Mouse (Mus musculus) thymus, postnatal 10 days (tissue): ENCODE results near the gene Arhgap44.

Source experiments
- DNase-seq, 2 experiments: peaks; one replicate each; pipeline ENCODE4 v3.0.0; 2021; ENCODE audit warnings: low spot score in 2 of 2

The Arhgap44 gene

DNA sequence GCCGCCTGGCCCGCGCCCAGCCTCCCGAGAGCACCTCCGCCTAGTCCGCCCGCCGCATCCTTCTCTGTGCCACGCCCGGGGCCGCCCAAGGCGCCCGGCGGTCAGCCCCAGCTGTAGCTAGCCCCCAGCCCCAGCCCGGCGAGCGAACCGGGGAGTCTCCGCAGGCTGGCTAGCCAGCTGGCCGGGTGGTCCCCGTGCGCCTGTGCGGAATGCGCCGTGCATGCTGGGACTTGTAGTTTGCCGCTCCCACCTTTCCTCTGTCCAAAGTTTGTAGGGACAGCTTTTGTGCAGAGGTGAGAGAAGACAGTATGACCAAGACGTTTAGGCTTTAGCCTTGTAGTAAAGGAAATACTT is at the start of gene Arhgap44:
Gene Arhgap44 (minus strand): TSS at position 195 of the 354 bp plus-strand sequence.
- no peak for DNase-seq

DNA sequence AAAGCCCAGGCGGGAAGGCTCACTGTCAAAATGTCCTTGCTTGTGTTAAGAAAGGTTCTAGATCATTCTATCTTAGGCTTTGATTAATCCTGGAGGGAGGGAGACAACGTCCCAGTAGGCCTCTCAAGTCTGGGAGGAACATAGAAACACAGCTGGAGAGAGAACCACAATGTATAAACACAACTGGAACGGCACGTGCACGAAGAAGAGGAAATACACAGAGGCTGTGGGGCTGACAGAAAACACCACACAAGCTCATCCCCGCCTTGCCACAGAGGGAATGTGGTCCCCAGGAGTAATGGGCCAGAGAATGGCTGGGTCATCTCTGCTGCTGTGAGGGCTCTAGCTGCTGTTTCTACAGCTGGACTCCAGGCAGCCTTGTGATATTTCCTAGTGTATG is 48.9 kb upstream of the Arhgap44 start:
- DNase-seq: no peak

DNA sequence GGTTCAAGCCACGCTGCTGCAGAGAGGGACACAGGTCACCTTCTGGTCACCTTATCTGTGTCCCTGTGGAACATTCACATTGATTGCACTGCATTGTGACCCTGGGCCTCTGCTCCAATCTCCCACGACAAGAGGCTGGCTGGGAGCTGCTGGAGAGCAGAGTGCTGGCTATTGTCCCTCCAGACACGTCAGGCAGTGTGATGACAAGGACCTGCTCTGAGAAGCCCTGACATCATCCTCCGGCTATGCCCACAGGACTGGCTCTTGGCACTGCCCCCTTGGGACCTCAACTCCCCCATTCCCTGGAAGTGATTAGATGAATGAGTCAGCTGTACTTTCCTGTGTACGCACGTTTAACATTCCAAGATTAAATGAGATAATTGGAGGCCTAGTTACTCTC is 46.7 kb upstream of the Arhgap44 start:
- DNase-seq: no peak

DNA sequence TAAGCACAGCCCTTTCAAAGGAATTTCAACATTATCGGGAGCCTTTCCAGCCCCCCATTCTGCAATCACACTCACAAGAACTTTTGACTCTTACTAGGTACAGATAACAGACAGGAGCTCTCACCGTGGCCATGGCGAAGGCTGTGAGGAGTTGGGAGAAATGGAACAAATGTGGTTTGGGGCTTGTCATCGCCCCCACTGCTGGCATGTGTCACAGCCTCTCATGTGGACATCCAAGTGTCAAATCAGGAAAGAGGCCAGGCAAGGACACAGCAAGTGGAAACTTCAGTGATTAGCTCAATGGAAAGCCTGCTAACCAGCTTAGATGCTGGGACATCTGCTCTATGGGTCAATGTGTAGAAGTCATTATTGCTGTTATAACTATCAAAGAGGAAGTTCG is 42.5 kb upstream of the Arhgap44 start:
- DNase-seq: no peak

DNA sequence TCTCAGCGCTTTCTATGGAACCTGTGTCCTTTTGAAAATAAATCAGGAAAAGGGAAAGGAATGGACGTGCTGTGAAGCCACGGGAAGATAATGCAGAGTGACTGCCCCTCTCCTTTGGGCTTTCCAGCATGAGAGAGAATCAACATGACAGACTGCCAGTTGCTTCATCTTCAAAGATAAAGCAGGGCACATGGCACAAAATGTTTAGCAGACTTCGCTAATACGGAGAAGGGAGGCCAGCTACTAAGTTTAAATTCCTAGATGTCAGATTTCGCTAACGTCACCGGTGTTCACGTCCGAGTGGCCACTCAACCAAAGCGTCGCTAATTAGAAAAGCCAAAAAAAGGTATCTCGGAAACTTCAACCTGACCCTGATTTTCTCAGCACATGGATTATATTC is 41.9 kb upstream of the Arhgap44 start:
- no peak for DNase-seq

DNA sequence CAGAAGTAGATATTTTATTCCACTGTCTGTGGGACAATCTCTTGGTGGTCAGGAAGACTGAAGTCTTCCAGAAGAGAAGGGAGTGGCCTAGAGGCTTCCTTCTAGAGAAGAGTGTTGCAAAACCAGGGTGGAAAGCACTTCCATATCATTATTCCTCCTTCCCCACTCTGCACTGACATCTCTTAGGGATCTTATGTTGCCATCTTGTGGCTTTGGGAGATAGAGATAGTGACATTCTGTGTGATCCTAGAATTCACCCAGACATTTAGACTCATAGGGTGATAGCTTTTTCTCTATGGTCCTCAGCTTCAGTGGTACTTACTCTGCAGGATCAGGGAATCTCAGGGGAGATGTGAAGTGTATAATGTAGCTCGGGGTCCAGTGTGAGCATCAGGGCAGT is 40.3 kb upstream of the Arhgap44 start:
- DNase-seq: no peak

DNA sequence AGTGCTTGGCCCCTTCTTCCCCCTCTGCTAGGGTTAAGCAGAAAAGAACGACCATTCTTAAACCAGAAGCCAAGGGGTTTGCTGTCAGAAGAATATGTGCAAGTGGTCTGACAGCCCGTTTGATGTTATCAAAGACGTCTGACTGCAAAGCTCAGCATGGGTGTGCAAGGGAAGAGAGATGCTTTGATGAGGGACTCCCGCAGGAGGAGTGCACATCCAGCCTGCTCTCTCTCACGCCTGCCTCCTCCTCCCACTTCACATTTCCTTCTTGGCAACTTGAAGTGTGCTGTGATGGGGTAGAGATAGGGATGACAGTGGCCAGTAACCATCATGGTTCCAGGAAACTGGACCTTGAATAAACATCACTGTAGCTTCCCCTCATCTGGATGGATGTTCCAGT is 39.5 kb upstream of the Arhgap44 start:
- DNase-seq: no peak

DNA sequence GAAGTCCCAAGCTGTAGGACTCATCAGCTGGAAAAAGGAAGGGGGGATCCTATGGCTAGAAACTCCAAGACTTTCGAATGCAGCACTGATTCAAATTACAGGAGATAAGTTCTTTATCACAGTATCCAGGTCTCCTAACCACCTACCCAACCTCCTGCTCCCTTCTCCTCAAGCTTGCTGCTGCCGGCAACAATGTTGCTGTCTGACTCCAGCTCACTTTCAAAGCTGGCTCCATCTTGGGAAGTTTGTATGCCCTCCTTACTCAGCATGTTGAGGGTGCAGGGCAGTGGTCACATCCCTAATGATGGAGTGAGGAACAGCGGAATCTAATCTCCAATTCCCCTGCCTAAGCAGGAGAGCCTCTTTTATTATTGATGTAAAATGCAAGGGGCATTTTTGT is 35.3 kb upstream of the Arhgap44 start:
- DNase-seq: no peak

DNA sequence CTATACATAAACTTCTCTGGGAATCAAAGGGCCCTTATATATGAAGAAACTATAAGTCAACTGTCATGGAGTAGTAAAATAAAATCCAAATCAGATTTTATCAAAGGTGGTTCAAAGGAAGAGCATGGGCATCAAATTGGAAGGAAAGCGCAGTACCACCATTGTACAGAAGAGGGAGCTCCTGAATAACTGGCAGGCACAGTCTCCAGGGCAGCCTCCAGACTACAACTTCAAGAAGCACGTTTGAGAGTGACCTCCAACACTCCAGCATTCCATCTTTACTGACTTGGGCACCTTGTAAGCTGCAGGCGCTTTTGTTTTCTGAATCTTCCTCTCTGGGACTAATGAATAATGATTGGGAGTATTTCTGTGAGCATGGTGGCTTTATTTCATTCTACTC is 34.5 kb upstream of the Arhgap44 start:
- DNase-seq: peak in 1 of 2 experiments; percentile 27

DNA sequence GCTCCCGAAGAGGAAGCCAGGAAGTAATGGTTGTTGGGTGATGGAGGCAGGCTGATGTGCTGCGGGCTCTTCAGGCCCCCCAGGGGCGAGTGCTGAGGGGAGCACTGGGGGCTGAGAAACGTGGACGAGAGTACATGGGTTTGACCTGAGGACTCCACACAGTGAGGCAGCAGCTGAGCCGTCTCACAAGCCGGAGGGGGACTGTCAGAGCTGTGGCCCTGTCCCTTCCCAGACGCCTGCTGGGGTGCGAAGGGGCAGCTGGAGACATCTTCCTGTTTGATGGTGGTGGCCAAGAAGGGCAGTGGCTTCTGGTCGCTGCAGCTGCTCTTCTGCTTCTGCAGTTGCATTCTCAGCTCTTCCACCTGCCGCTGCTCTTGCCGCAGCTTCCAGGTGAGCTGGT is 24.2 kb upstream of the Arhgap44 start:
- no peak for DNase-seq

DNA sequence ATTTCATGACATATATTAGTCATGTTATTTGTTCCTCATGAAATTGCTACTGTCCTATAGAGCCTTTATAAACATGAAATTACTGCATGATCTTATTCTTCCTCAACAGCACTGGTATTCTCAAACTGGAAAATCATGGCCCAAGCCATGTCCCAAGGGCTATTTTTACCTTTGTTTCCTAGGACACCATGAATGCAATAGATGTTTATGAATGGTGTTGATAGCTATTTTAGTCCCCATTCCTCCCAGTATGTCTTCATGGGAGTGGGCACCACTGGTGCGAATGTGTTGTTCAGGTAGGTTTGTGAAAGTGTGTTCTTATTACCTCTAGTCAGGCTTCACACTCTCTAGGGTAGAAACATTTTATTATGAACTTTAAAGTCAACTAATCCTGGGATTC is 22.4 kb upstream of the Arhgap44 start:
- DNase-seq: no peak

DNA sequence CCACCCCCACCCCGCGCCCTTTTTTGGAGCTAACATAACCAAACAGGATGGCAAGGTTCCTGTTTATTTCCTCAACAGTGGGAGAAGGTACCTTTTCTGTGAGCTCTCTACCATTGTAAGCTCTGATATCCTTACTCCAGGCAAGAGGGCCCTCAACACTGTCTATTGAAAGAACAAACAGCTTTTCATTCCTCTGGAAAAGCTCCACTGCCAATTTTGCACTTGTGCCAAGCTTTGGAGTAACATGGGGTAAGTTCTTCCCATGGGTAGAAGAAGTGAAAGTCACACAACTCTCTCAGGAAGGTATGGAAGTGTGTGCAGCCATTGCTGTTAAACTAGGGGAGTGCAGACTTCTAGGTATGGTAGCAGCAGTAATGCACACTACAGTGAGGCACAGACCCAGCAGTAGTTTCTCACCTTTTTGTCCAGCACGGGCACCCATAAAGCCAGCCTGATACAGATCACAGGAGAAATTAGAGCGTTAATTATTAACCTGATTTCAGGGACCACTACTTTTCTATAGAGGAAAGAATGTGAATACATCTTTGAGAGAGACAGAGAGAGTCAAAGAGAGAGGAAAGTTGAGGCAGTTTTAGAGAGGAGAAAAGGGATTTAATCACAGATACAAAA is 7.5 kb upstream of the Arhgap44 start:
- DNase-seq: no peak

DNA sequence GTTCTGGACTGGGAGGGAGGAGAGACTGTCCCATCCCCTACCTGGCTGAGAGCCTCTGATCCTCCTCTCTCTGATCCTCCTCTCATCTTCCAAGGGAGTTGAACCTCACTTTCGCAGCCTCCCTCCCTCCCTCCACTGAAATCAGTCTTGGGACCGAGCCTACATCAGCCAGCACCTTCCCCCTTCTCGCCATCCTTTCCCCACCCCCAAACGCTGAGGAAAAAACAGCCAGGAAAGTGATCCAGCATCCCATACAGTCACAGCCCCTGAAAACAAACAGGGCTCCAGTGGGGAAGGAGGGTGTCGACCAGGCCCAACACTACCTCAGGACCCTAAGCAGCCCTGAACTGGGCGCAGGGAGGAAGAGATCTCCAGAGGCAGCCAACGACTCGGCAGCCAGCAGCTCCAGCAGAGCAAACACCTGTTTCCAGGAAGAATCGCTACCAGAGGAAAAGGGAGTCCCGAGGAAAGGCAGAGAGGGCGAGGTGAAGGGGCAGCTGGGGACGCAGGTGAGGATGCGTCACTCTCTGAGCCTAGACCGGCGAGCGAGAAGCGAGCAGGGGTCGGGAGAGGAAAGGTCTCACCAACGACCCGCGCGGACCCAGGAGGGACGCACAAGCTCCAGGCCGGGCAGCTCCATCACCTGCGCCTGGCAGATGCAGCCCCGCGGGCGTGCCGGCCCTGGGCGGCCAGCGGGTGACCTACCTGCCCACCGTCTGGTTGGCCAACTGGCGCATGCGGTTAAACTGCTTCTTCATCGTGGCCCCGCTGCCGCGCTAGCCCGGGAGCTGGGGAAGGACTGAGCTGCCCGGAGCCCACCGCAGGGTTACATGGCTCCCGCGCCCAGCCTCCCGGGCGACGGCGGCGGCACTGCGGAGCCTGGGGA is 637 bp downstream of the Arhgap44 start:
- no peak for DNase-seq

DNA sequence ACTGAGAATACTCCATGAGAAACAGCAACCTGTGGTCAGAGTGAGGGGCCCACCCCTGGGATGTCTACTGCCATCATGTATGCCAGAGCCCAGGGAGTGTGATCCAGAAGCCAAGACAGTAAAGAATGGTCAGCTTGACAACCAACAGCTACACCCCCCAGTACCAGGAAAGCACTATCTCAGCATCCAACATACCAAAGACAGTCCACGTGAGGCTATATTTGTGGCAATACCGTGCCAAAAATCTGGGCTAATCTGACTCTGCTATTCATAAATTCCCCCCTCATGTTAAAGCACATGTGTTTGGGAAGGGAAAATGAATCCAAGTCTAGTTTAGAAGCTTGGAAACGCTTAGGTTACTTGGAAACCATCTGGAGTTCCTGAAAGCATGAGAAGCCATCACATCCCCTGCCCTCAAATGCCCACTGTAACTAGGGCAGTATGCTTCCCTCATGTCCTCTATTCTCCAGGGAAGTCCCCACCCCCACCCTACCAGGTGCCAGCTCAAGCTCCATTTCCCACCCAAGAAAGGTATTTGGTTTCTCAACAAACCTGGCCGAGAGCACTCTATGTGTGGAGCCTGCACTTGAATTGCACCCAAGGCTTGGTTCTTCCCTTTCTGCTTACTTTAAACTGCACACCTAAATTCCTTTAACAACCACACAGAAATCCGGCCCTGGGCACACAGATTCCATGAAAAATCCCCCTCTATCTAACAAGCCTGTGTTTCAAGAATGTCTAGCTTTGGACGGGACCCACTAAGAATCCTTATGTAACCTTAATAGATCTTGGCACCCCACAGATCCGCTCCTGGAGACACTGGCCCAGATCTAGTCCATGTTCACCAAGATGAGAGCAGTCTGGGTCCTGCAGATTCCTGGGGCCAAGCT is 1.5 kb downstream of the Arhgap44 start:
- DNase-seq: no peak

DNA sequence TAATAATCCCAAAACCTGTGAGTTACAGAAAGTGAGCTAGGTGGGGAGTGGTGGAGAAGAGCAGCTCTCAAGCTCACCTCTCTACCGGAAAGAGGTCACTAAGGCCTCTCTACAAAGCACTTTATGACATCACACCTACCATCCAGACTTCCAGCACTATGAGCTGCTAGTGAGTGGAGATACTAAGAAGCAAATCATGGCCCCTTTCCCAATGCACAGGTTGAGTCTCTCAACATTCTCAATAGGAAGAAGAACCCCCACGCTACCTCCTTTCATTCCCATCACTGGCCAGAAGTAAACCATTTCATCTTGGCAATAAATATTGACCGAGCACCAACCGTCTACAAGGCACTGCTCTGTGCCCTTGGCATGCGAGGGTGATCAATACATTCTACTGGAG is 3.0 kb downstream of the Arhgap44 start, which contains the start of gene 1700086D15Rik:
Gene 1700086D15Rik (minus strand): TSS at position 101 of the 400 bp plus-strand sequence.
- DNase-seq: no peak

DNA sequence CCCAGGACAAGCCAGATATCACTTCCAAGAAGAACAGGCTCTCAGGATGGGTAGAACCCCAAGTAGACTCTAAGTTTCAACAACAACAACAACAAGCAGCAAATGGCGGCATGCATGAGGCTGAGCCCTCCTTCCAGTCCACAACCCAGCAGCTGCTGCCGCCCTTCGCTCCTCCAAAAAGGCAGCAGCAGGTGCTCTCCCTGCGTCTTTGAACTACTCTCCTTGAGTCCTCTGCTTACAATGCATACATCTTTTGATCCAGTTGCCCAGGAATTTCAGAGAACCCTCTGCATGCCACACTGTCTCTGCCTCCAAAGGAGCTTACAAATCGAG is 4.1 kb downstream of the Arhgap44 start:
- no peak for DNase-seq

DNA sequence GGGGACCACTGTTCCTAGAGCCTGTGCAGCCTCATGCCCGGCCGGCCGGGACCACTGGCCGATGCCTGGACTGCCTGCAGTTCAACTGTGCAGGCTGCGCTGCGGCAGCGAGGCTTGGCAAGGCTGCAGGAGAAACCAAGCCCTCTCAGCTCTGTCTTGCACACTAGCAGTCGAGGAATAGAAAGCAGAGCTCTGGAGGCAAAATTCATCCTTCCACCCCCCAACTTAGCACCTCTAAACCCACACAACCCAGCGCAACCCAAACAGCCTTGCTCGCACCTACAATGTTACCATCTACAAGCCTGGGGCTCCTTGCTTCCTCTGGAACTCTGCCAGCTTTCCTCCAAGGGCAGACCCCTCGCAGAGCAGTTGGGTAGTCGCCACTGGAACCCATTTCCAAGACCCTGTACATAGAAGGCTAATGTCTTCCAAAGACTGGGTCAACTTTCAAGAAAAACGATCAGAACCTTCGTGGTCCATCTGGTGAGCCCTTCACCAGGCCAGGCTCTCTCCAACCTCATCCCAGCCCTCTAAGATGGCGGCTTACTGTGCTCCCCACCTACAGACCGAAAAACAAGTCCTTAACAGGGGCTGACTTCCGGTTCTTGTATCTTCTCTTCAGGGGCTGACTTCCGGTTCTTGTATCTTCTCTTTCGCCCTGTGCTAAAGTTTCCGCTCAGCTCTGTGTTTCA is 4.6 kb downstream of the Arhgap44 start:
- DNase-seq: no peak

DNA sequence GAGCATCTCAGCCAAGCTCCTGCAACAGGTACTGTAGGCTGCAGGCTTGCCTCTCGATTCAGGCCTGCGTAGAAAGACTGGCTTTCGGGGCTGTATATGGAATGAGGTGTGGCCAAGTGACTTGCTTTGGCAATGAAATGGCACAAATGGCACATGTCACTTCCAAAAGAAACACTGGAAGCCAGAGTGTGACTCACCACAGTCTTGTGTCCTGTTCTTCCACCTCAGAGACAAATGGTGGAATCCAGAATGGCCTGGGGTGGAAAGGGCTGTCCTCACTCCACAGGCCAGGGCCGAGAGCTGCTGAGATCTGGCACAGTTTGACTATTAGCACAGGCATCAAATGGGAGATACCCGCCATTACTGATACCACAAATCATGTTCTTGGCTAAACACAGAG is 9.8 kb downstream of the Arhgap44 start:
- DNase-seq: no peak

DNA sequence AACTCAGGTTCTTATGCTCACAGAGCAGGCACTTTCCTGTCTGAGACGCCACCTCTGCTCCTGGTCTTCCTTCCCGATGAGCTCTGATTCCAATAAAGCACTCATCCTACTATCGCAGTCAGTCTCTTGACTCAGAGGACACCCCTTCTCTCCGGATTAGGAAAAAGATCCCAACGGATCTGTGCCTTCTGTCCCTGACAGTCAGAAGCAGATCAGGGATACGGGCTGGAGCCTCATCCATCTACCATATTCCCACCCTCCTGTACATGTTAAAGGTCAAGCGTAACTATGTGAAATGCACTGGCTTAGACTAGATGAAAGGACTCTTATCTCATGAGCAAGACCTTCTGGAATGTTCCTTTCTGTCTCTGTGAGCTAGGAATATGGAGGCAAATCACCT is 14.3 kb downstream of the Arhgap44 start:
- no peak for DNase-seq

DNA sequence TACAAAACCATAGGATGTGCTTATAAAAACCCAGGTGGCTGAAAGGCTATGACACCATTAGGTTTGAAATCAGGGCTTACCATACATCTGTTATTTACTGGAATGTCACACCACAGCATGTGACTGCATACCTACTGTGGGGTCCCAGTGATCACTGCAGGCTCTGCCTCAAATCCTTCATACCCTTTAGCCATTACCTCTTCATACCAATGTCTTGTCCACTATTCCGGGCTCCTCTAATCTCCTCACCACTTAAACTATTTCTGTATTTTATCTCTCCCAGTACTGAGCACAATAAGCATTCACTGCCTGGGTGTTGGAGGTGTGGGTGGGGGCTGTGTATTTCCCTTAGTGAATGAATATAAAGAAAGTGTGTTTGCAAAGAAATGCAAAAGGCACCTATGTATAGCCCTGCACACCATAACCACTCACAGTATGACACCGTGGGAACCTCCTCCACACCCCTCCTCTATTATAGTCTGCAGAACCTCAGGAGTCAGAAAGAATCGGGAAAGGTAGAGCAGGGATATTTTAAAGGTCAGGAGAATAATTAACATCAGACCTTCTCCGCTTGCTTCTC is 19.8 kb downstream of the Arhgap44 start:
- no peak for DNase-seq

DNA sequence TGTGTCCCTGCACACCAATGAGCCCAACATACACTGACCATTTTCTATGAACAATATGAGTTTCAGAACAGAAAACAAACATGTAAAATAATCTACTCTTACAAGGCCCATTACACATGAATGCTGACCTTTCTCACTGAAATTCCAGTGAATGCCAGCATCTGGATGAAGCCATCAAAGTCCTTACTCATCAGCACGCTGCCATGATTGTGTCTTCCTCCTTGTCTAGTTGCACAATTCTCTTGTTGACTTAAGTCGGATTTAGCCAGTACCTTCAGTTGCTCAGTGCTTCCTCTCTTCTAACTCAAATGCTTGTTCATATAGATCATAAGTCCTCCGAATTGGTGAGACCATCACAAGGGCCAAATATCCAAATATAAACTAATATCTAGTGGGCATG is 23.7 kb downstream of the Arhgap44 start:
- no peak for DNase-seq
